Mouse (Mus musculus) heart, embryonic 11.5 days (tissue): ENCODE measurements around the gene 1110059E24Rik. TPM values are rescaled to one million over a fixed set of nuclear protein-coding genes. Genes with fewer than 3 reads are reported as not detected.
"Not testable (repeated sequence)": the region's sequence is repeated elsewhere in the genome, so short reads cannot be mapped to it uniquely, and the experiment has no call there.

Experiments
- ATAC-seq: fragments of 200-750 bp; cut with Nextera tagmentation; replicated peaks from 2 replicates; pipeline ENCODE4 v1.8.0; 2017; ENCODE audit warnings: moderate library complexity; ENCODE audit not compliant: insufficient number of reproducible peaks, low FRiP score, low TSS enrichment
- H3K27ac ChIP-seq: fragments of 300-500 bp; sonication (generic); 2 replicates; pipeline ENCODE4 v1.5.1; 2014; ENCODE audit warnings: mild to moderate bottlenecking, low read depth, low read length
- H3K27me3 ChIP-seq: fragments of 300-500 bp; sonication (generic); 2 replicates; pipeline ENCODE4 v1.6.1; 2014; ENCODE audit warnings: mild to moderate bottlenecking, low read length, mixed read lengths; ENCODE audit not compliant: control insufficient read depth, insufficient read depth
- H3K36me3 ChIP-seq: fragments of 300-500 bp; sonication (generic); 2 replicates; pipeline ENCODE4 v1.6.1; 2014; ENCODE audit warnings: mild to moderate bottlenecking, low read length, moderate library complexity, mixed read lengths; ENCODE audit not compliant: control insufficient read depth, insufficient read depth
- H3K4me1 ChIP-seq: fragments of 300-500 bp; sonication (generic); 2 replicates; pipeline ENCODE4 v1.6.1; 2014; ENCODE audit warnings: low read length; ENCODE audit not compliant: control insufficient read depth, insufficient read depth
- H3K4me2 ChIP-seq: fragments of 300-500 bp; sonication (generic); 2 replicates; pipeline ENCODE4 v1.6.1; 2014; ENCODE audit warnings: mild to moderate bottlenecking, moderate library complexity
- H3K4me3 ChIP-seq: fragments of 300-500 bp; sonication (generic); 2 replicates; pipeline ENCODE4 v1.5.1; 2014; ENCODE audit warnings: low read depth, low read length
- H3K9ac ChIP-seq: fragments of 300-500 bp; sonication (generic); 2 replicates; pipeline ENCODE4 v1.6.1; 2014; ENCODE audit warnings: mild to moderate bottlenecking, low read depth, low read length, moderate library complexity
- H3K9me3 ChIP-seq: fragments of 300-500 bp; sonication (generic); replicated peaks from 2 replicates; pipeline ENCODE4 v1.6.1; 2016; ENCODE audit warnings: low read length; ENCODE audit not compliant: control insufficient read depth
- WGBS: fragments of 180-500 bp; shearing (Covaris S2); extraction: QIAGEN DNeasy Blood & Tissue Kit; methylation state at CpG from one replicate; pipeline ENCODE4 v1.1.7; 2014; ENCODE audit not compliant: insufficient replicate concordance; 5-methylcytosine and 5-hydroxymethylcytosine counted together
- polyA plus RNA-seq: library from polyadenylated mRNA; unstranded; fragments of >200 nt; fragmentation: Nextera tagmentation; extraction: Ambion mirVana; gene quantifications from 2 replicates; pipeline ENCODE4 v1.2.1, GENCODE M21; 2014

The 1110059E24Rik gene
- polyA plus RNA-seq, 1 experiment from 2014 or later, result 46.0 TPM

DNA sequence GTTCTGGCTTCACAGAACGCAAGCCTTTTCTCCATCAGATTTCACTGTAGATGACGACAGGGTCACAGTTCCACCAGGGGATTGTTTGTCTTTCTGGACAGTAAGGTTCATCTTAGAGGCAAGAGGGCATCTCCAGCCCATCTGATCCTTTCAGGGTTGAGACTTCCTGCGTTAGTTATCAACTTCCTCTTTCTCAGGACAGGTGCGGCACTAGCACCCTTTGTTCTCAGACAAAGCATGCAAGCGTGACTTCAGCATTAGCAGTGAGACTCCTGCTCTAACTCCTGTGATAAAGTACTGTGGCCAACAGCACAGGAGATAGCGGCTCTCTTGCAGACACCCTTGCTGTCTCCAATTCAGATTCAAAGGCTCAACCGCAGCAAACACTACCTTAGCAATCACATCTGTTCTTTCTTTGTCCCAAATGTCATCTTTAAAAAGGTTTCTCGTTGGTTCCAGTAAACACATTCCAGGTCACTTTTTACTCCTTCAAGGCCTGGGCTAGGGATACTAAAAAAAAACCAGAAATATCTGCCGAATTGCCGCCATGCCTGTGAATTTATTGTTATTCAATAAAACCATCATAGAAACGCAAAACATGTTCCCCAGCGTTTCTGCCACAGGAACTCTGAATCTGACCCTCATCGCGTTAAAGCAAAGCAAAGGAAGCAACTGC, 22.0 kb downstream of the 1110059E24Rik start:
- no peaks in the 10 kb centered on the region for H3K36me3 ChIP-seq
- H3K4me2 ChIP-seq, result no peak overlapping the region
- H3K4me3 ChIP-seq, result no peak overlapping the region
- no peak overlapping the region for H3K27ac ChIP-seq
- WGBS, result 51% methylated on average over 14 of the region's 14 CpGs
- ATAC-seq, result no peak
- no peaks in the 10 kb centered on the region for H3K27me3 ChIP-seq
- no peaks in the 10 kb centered on the region for H3K9me3 ChIP-seq
- peaks cover 4% of the 10 kb centered on the region; the same call in 1 of the 2 replicates for H3K4me1 ChIP-seq
- H3K9ac ChIP-seq, result no peak overlapping the region

DNA sequence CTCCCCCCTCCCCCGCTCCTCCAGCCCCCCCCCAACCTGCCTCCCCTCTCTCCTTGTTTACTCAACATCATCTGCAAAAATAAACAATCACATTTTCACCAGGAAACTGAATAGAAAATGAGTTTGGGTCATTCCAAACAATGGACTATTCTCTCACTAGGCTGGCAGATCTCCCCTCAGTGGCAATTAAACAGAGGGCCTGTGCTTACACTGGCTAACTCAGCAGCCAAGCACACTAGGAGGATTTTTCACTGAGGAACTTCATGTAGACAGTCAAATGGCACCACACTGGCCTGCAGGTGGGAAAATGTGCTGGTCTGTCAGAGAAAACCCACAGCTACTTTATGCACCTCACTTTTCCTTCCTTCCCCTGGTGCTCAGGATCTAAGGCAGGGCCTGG, 23.3 kb downstream of the 1110059E24Rik start:
- Histone ChIP-seq H3K4me1 (peaks cover 4% of the 10 kb centered on the region; the same call in 1 of the 2 replicates), H3K9me3 (no peaks in the 10 kb centered on the region), H3K4me3 (no peak overlapping the region), H3K36me3 (no peaks in the 10 kb centered on the region), H3K9ac (no peak overlapping the region), H3K27me3 (no peaks in the 10 kb centered on the region), H3K27ac (no peak overlapping the region), H3K4me2 (no peak overlapping the region)
- 63% methylated on average over 1 of the region's 1 CpGs for WGBS
- ATAC-seq, result no peak

DNA sequence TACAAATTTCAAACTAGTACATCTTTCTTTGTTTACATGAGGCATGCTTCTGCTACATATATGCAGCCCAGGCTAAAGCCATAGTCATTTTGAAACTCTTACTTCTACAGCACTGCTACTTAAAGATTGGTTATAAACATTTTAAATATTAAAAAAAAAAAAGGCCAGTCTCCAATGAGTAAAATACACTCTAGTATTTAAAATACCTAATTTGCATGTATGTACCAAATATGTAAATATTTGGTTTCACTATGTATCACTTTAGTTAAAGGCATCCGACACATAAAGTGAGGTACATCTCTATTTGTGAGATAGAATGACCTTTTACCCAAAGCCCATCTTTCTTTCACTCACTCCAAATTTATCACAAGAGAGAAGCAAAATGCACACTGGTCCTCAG, 23.7 kb downstream of the 1110059E24Rik start:
- Histone ChIP-seq H3K9me3 (no peaks in the 10 kb centered on the region), H3K4me2 (no peak overlapping the region), H3K36me3 (no peaks in the 10 kb centered on the region), H3K4me1 (peaks cover 4% of the 10 kb centered on the region; the same call in 1 of the 2 replicates), H3K9ac (no peak overlapping the region), H3K27me3 (no peaks in the 10 kb centered on the region), H3K4me3 (no peak overlapping the region), H3K27ac (no peak overlapping the region)
- WGBS, result 87% methylated on average over 1 of the region's 1 CpGs
- no peak for ATAC-seq

DNA sequence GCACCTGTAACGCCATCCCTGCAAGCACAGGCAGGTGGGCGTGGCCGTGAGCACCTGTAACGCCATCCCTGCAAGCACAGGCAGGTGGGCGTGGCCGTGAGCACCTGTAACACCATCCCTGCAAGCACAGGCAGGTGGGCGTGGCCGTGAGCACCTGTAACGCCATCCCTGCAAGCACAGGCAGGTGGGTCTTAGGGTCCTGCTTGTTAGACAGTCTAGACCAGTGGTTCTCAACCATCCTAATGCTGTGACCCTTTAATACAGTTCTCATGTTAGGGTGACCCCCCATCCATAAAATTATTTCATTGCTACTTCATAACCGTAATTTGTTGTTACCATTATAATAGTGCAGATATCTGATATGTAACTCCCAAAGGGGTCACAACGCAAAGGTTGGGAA, 24.3 kb downstream of the 1110059E24Rik start:
- ATAC-seq, H3K27ac ChIP-seq, H3K4me1 ChIP-seq, H3K27me3 ChIP-seq, H3K9ac ChIP-seq, H3K4me2 ChIP-seq, H3K36me3 ChIP-seq, H3K9me3 ChIP-seq, H3K4me3 ChIP-seq: not testable (repeated sequence)
- WGBS, result 50% methylated on average over 9 of the region's 11 CpGs

DNA sequence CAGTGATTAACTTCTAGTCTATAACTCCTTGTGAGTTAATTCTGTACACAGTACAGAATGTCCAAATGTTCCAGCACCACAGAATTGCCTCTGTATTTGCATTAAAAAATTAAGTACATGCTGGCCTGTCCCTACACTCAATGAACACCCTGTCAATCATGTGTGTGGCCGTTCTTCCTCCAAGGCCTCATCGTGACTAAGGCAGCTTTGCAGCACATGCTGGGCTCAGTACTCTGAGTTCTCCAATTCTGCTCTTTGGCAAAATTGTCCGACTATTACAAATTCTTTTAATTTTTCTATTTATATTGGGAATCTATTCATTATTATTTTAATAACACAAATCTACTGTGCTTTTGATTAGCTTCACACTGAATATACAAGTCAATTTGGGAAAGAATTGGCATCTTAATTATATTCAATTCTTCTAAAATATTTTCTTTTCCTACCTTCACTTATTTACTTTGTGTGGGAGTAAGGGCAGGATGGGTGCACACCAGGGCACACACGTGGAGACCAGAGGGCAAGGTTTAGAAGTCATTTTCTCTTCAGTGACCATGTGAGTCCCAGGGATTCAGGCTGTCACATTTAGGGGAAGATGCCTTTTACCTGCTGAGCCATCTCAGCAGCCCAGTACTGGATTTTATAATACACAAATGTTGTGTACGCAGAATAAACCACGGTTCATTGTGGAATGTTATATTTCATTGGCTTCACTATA, 26.3 kb downstream of the 1110059E24Rik start:
- 82% methylated on average over 6 of the region's 6 CpGs for WGBS
- ATAC-seq, result no peak

DNA sequence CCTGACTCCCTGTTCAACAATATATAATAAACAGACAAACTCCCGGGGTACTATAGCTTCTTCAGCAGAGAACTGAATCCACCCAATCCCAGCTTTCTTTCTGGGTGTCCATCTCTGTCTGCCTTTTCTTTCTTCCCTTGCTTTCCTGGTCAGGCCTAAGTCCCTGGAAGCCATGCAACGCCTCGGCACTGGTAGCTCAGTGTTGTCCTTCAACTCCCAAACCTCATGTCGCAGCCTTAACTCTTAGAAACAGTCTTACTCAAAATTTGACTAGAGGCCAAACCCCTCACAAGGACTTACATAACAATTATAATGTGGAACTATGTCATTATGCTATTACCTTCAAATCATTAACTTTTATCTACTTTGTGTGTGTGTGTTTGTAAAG, 28.6 kb downstream of the 1110059E24Rik start:
- WGBS, result 89% methylated on average over 4 of the region's 4 CpGs

More for the DNA sequence above, 26.3 kb downstream of the 1110059E24Rik start:
- Histone ChIP-seq H3K9me3 (no peaks in the 10 kb centered on the region), H3K9ac (no peak overlapping the region), H3K4me2 (no peak overlapping the region), H3K4me3 (no peak overlapping the region), H3K27ac (no peak overlapping the region), H3K36me3 (no peaks in the 10 kb centered on the region), H3K4me1 (peaks cover 4% of the 10 kb centered on the region; the same call in 1 of the 2 replicates), H3K27me3 (no peaks in the 10 kb centered on the region)

DNA sequence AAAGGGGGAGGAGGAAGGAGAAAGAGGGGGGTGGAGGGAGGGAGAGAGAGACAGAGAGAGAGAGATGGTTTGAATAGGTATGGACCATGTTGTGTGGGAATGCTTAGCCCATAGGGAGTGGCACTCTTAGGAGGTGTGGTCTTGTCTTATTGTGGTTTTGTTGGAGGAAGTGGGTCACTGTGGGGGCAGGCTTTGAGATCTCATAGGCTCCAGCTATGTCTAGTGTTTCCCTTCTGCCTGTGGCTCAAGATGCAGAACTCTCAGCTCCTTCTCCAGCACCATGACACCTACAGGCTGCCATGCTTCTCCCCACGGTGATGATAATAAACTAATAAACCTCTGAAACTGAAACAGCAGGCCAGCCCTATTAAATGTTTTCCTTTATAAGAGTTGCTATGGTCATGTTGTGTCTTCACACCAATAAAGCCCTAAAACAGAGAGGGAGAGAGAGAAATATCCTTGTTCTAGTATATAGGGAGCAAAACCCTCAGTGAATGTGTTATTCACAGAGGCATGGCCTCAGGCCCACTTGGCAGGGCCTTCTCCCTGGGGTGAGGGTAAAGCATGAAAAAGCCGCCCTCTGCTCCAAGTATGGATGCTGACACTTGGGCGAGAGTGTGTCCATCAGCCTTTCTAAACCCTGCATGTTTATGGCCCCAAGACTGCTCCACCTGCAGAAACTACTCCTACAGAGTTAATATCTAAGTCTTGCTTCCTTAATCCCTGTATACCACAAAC, 29.2 kb downstream of the 1110059E24Rik start:
- H3K27me3 ChIP-seq, result no peaks in the 10 kb centered on the region
- no peaks in the 10 kb centered on the region for H3K4me1 ChIP-seq
- no peaks in the 10 kb centered on the region for H3K36me3 ChIP-seq
- H3K4me3 ChIP-seq, result no peak overlapping the region
- H3K9me3 ChIP-seq, result no peaks in the 10 kb centered on the region
- no peak overlapping the region for H3K27ac ChIP-seq
- no peak overlapping the region for H3K4me2 ChIP-seq
- H3K9ac ChIP-seq, result no peak overlapping the region
- 86% methylated on average over 3 of the region's 3 CpGs for WGBS
- no peak for ATAC-seq

More for the DNA sequence above, 28.6 kb downstream of the 1110059E24Rik start:
- H3K4me2 ChIP-seq, result no peak overlapping the region
- no peaks in the 10 kb centered on the region for H3K36me3 ChIP-seq
- no peaks in the 10 kb centered on the region for H3K27me3 ChIP-seq
- no peak overlapping the region for H3K9ac ChIP-seq
- no peaks in the 10 kb centered on the region for H3K4me1 ChIP-seq
- H3K27ac ChIP-seq, result no peak overlapping the region
- no peak overlapping the region for H3K4me3 ChIP-seq
- no peaks in the 10 kb centered on the region for H3K9me3 ChIP-seq
- ATAC-seq, result no peak

DNA sequence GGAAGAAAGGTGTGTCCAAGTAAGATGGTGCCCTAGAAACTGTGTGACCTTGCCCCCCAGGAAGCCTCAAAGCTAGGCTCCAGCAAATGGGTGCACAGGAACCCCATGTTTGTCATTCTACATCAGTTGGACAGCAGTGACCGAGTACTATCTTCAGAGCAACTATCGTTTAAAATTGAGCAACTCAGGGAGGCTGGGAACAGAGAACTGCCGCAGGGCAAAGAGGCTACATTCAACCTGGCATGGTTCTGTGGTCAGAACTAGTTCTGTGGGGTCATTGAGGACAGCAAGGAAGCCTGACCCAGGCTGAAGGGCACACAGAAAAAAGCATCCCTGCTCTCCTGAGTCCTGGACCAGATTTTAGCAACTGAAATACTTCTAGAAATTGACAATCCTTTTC, 37.0 kb downstream of the 1110059E24Rik start:
- no peak overlapping the region for H3K27ac ChIP-seq
- H3K4me1 ChIP-seq, result no peaks in the 10 kb centered on the region
- no peak for ATAC-seq
- H3K4me2 ChIP-seq, result no peak overlapping the region
- H3K4me3 ChIP-seq, result no peak overlapping the region
- no peaks in the 10 kb centered on the region for H3K36me3 ChIP-seq
- H3K27me3 ChIP-seq, result no peaks in the 10 kb centered on the region
- 83% methylated on average over 3 of the region's 3 CpGs for WGBS
- H3K9me3 ChIP-seq, result no peaks in the 10 kb centered on the region
- no peak overlapping the region for H3K9ac ChIP-seq
